Mouse (Mus musculus) forelimb bud, embryonic 11.5 days (tissue): ENCODE results near the gene Bptf.
"Not testable (repeated sequence)": the region's sequence is repeated elsewhere in the genome, so short reads cannot be mapped to it uniquely, and the experiment has no call there.

Experiments
- DNase-seq: peaks from one replicate; pipeline ENCODE4 v3.0.0-alpha.2; 2012; ENCODE audit warnings: low read depth, low spot score

Gene Bptf

DNA sequence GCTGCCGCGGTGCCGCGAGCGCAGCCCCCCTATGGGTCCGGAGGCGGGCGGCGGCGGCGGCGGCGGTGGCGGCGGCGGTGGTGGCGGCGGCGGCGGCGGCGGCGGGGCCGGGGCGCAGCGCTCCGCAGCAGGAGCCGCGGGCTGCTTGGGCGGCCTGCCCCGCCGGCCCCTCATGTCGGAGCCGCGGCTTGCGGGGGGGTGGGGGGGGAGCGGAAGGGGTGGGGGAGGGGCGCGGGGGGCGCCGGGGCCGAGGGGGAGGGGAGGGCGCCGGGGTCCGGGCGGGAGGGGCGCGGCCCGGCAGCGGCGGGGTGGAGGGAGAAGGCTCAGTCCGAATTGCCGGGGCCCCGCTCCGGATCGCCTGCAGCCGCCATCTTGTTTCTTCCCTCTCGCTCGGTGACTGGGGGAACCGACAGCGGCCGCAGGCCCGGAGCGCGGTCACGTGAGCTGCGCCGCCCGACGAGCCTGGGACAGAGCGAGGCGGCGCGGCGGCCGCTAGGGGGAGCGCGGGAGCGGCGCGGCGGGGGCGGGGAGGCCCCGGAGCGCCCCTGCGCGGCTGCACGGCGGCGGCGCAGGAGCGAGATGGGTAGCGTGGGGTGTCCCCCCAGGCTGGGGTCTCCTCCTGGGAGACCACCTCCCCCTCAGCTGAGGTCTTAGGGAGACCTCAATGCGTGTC lies at the start of gene Bptf:
Gene Bptf, minus strand, starts transcription at position 379 of the 673 bp plus-strand sequence.
- DNase-seq = peak; percentile 86

DNA sequence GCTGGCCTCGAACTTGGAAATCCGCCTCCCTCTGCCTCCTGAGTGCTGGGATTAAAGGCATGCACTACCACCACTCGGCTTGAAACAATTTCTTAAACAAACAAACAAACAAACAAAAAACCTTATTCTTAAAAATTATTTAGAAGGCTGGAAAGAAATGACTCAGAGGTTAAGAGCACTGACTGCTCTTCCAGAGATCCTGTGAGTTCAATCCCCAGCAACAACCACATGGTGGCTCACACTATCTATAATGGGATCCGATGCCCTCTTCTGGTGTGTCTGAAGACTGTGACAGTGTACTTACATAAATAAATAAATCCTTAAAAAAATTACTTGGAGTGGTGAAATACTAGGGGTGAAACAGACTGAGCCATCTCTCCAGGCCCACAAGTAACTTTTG lies 29.3 kb upstream of the Bptf start:
- no peak for DNase-seq

DNA sequence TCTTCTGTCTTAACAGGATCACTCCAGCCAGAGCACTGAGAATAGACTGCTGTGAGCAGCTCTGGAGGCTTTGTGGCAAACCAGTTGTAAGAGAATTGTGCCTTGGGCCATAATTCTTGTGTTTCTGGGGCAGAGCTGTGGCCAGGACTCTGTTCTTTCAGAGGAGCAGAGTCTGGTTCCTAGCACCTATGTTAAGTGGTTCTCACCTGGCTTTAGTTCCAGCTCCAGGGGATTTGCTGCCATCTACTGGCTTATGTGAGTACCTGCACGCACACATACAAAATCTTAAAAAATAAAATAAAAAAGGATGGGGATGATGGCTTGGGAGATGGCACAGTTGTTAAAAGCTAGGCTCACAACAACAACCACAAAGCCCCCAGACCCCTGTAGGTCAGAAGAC lies 27.1 kb upstream of the Bptf start:
- DNase-seq = peak; percentile 27

DNA sequence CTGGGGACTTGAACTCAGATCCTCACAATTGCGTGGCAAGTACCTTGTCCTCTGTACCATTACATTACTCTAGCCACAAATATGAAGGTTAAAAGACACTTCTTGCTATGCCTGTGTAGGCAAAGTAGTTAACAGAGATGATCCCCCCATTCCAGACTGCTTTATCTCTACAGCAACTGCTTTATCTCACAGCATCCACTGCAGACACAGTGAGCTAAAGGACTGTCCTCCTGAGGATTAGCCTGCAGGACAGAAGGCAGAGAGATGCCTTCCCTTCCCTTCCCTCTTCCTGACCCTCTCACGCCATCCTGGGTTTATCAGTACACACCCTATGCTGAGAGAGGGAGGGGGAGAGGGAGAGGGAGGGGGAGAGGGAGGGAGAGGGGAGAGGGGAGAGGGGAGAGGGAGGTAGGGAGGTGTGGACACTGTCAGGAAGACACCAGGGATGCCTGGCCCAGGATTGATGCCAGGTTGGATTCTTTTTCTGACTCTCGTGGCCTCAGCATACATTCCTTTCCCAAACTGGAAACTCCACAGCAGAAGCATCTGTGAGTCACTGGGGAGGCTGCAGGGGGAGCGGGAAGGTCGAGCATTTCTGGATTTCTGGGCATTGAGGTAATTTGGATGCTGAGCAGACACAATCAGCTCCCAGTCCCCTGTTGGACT lies 25.2 kb upstream of the Bptf start:
- DNase-seq = no peak

DNA sequence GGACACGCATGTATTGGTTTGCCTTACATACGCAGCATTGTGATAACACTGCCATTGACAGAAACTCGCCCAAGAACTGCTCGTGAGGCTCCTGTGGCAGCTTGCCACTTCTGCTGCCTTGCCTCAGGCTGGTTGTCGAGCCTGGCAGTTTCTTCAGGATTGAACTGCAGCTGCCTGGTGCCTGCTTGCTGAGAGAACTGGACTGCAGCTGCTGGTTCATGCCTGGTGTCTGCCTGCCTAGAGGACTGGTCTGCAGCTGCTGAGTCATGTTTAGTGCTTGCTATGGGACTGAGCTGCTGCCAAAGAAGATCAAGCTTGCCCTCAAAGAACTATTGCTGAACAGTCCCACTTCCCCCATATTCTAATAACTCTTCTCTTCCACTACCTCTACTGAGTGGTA lies 23.4 kb upstream of the Bptf start:
- no peak for DNase-seq

DNA sequence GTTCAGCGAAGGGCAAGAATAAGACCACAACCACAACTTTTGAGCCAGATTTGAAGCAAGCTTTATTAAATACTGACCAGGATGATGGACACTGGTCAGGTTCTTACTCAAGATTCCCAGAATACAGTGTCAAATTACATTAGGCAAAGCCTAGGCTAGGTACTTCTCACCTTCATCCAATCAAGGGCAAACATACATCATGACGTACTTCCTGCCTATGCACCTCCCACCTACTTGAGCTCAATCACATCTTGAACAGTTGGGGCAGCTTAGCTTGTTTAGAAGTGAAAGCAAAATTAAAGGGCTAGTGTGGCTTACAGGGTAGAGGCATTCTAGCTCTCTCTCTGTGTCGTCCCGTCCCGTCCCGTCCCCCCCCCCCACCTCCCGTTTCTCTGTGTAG lies 22.5 kb upstream of the Bptf start:
- no peak for DNase-seq

DNA sequence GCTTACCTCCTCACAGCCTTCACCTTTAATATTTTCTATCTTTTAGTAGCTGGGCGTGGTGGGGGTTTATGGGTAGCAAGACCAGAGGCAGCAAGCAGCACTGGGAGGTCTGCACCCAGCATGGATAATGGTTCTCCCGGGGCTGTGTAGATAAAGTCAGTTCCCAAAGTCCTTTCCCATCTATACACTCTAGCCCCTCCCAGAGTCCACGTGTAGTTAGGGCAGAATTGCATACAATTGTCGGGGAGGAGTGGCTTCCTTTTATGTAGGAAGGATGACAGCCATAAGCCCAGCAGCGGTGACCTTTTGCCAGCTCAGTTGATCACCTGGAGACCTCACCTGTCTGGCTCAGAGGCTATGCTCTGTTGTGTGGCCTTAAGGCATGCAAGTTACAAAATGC lies 21.7 kb upstream of the Bptf start:
- DNase-seq = no peak

DNA sequence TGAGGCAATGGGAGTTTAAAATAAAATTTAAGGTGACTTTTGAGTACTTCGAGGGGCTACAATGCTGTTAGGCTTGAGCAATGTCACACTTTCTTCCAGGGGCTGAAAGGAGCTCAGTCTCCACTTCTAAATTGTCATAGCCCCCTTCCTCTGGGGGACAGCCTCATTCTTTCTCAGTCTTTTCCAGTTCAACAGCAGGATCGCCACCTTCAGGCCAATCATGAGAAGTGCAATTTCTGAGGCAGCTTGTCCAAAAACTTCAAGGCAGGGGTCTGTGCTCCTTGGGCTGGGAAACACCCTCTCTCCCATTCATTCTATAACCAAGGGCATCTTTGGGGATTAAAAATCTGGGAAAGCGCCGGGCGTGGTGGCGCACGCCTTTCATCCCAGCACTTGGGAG lies 19.9 kb upstream of the Bptf start:
- no peak for DNase-seq

DNA sequence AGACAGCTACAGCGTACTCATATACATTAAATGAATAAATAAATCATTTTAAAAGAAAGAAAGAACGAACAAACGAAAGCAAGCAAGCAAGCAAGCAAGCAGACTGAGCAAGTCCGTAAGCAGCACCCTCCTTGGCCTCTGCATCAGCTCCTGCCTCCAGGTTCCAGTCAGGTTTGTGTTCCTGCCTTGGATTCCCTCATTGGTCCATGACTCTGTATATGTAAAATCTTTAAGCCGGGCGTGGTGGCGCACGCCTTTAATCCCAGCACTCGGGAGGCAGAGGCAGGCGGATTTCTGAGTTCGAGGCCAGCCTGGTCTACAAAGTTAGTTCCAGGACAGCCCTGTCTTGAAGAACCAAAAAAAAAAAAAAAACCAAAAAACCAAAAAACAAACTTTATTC lies 12.0 kb upstream of the Bptf start:
- not testable (repeated sequence) for DNase-seq

DNA sequence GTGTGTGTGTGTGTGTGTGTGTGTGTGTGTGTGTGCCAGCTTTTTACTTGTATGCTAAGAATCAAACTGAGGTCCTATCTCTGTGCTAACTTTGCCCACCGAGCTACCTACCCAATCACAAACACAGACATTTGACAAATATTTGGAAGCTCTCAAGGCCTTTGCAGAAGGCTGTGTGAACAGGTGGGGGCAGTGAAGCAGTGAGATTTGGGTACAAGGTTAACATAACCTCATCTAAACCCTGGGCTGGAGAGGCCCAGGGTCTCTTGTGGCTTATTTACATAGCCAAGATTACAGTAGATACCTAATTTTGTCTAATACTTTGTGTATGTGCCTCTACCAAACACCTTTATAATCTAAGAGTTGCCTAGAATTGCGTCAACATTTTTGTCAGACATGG lies 10.5 kb upstream of the Bptf start:
- DNase-seq = no peak

DNA sequence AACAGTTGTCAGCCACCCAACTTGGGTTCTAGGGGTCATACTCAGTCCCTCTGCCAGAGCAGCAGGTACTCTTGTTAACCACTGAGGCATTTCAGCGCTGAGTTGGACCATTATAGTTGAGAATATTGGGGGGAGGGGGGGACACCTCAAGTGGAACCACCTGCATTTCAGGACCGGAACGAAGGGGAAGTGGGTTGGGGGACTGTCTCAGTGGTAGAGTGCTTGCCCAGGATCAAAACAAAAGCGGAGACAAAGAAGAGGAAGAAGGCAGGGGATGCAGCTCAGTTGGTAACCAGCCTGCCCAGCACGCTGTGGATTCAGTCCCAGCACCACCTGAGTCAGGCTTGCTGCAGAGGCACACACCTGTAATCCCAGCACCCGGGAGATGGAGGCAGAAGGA lies 8.8 kb upstream of the Bptf start:
- DNase-seq = no peak

DNA sequence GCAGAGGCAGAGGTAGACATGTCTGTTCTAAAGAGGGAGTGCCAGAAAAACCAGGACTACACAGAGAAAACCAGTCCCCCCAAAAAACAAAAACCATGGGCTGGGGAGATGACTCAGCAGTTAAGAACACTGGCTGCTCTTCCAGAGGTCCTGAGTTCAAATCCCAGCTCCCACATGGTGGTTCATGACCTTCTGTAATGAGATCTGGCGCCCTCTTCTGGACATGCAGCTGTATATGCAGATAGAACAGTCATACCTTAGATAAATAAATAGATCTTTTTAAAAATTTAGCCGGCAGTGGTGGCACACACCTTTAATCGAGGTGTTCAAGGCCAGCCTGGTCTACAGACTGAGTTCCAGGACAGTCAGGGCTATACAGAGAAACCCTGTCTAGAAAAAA lies 6.7 kb upstream of the Bptf start:
- DNase-seq = no peak

DNA sequence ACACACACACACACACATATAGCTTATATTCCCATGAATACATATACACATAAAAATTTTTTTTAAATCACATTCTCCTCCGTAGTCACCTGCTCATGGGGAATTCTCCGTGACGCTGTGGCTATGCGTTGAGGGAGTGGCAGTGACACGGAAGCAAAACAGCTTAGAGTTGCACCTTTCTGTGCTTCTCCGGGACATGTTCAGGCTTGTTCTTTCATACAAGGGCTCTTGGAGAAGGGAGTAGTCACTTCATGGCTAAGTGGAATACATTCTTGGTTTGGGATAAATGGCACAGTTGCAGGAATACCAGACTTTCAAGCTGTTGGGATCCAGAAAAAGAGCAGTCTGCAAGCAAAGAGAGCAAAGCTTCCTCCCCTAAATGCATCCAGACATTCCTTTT lies 5.7 kb upstream of the Bptf start:
- DNase-seq = no peak

DNA sequence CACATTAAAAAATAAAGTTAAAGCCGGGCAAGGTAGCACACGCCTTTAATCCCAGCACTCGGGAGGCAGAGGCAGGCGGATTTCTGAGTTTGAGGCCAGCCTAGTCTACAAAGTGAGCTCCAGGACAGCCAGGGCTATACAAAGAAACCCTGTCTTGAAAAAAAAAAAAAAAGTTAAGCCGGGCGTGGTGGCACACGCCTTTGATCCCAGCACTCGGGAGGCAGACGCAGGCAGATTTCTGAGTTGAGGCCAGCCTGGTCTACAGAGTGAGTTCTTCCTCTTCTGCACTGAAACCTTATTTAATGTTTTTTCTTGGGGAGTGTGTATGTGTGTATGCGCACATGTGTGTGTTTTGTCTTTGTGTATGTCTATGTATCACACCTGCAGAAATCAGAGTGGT lies 4.5 kb upstream of the Bptf start:
- not testable (repeated sequence) for DNase-seq

DNA sequence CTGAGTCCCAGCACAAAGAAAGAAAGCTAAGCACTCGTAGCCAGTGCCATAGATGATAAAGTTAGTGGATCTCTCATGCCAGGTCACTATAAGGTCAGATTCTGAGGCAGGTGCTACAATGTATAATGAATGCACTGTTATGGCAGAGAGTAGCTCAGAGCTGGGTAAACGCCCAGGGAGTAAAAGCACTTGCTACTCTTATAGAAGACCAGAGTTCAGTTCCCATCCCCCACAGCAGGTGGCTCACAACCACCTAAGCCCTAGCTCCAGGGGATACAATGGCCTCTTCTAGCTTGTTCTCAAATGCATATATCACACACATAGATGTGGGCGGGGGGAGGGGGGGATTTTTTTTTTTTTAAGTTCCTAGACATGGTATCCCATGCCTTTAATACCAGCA lies 3.8 kb upstream of the Bptf start:
- no peak for DNase-seq

DNA sequence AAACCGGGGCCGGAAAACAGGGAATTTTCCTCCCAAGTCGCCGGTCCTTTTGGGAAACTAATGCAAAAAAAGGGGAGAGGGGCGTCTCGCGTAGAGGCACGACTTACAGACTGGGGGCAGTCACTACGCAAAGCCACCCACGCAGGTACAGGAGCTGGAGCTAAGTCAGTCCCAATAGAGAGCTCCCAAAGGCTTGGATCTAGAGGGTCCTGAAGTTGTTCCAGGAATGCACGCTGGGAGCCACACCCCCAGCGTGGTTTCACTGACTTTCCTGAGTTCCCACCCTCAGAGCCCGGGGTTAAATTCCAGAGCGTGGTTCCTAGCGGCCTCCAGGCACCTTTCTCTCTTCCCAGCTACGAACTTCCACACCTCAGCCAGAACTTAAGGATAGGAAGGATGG lies 499 bp upstream of the Bptf start:
- peak; percentile 60 for DNase-seq

DNA sequence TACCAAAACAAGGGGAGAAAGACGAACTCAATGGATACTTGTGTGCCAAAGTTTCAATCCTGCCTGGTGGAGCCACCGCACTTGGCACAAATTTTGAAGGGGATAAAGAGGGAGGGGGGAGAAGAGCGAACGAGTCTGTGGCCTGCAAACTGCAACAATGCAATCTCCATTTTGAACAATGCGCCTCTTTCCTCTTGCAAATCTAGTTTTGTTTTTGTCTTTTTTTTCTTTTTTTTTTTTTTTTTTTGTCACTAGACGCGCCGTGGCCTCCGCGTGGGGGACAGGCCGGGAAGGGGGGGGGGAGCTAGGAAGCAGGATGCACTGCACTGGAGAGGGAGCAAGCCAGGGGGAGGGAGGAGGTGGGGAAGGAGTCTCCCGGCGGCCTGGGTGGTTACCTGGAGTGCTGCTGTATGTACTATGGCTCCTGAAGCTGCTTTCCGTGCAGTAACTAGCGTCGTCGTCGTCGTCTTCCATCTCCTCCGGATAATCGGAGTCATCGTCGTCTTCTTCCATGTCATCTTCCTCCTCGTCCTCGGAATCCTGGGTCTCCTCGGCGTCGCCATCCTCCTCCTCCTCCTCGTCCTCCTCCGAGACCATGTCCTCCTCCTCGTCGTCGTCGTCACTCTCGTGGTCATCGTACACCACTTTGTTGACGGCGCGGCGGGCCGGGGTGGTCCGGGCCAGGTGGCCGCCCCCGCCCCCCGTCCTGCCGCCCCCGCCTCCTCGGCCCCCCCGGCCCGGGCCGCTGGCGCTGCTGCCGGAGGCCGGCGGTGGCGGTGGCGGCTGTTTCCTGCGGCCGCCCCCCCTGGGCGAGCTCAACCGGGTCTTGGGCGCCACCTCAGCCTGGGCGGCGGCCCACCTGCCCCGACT lies 813 bp downstream of the Bptf start:
- peak; percentile 53 for DNase-seq

DNA sequence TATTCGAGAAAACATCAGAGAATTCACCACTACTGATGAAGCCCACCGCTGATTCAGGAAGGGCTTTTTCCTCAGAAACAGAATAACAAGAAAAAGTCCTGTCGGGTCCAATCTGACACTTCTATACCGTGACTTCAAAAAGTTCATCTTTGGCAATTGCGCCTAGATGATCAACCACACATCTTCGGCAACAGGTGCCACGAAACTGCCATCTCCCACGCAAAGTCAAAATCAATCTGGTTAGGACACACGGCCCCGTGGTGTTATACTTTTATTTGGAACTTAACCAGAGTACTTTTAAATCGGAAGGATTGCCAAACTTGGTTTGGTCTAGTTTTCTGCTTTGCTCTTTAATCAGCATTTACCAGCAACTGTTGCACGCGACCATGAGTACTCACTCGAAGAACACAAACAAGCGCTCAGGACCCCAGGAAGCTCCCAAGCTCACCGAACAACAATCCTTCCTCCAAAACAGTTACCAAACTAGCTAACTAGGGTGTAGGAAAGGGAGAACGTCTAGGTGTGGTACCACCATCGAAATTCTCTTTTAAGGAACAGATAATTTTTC lies 1.6 kb downstream of the Bptf start:
- DNase-seq = no peak

DNA sequence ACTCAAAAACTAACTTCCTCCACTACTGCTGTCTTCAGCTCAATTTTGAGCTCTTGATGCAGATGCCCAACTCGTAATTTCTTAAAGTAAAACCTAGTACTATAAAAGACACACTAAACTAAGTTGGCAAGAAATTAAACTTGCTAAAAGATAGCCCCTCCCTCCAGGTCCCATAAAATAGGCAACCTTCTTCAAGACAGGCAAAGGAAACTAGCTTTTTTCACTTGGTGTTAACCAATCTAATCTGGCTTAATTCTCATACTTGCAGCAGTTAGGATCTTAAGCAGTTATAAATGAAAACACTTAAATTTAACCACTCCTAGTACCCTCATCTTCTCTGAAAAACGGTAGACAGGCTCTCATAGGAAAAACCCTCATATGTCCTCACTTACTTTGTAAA lies 2.3 kb downstream of the Bptf start:
- no peak for DNase-seq

DNA sequence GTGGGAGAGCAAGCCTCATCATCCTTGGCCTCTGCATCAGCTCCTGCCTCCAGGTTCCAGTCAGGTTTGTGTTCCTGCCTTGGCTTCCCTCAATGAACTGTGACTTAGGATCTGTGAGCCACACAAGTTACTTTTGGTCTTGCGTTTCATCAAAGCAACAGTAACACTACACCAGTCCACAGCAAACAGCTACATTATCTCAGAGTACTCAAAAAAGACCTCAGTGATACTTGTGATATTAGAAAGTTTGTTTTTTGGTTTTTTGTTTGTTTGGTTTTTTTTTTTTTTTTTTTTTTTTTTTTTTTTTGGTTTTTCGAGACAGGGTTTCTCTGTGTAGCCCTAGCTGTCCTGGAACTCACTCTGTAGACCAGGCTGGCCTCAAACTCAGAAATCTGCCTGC lies 5.2 kb downstream of the Bptf start:
- DNase-seq = not testable (repeated sequence)

DNA sequence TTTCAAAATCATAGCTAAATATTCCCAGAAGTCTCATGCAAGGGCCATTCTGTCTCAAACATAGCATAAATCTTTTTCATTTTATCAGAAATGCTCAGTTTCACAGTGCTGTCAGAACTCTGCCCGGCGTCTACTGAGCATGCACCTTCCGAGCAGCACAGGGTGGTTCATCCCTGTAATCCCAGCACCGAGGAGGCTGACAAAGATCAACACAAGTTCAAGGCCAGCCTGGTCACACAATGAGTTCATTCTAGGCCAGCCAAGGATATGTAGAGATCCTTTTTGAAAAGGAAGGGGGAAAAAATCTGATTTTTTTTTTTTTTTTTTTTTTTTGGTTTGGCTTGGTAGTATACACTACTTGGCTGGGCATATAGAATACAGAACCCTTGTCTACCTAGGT lies 6.9 kb downstream of the Bptf start:
- no peak for DNase-seq

DNA sequence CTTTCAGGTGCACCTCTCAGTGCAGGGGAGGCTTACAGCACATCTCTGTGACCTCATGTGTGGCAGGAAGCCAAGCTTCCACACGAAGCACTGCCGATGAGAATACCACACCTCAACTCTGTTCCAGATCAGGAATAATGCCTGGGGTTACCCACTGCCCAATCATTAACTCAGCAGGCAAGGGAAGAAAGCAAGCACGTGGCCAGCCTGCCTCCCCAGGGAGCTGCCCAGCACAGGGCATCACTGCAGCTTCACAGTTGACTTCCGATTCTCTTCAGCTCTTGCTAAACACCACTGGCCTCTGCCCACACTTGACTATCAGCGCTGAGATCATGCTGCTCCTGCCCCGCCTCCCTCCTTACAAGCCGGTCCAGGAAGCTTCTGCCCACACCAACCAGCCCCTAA lies 7.6 kb downstream of the Bptf start:
- DNase-seq = no peak
